Mouse (Mus musculus): Measurements from ENCODE around the gene Exoc3l2. TPM values are rescaled to one million over a fixed set of nuclear protein-coding genes. Genes with fewer than 3 reads are reported as not detected.
A peak's percentile ranks its signal among the peaks of the same experiment; 100 is the strongest.
"Not testable (repeated sequence)": the region's sequence is repeated elsewhere in the genome, so short reads cannot be mapped to it uniquely, and the experiment has no call there.

Exoc3l2 gene
- polyA plus RNA-seq, 1 experiment from 2014 or later, result 0.17 TPM

DNA sequence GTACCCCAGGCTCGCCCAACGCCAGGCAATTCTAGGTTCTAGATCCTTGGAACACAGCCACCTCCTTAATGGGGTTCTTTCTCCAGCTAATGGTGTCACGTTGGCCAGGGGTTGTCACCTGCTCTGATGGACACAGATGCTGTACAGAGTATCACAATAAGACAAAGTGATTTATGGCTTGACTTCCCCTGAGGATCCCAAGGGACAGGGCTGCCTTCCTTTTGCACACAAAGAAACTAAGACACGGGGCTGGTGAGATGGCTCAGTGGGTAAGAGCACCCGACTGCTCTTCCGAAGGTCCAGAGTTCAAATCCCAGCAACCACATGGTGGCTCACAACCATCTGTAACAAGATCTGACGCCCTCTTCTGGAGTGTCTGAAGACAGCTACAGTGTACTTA, 48.8 kb downstream of the Exoc3l2 start:
- H3K27me3 ChIP-seq (replicated peaks); ATAC-seq (replicated peaks); H3K9me3 ChIP-seq; H3K36me3 ChIP-seq (replicated peaks); H3K9ac ChIP-seq; H3K4me3 ChIP-seq; H3K27ac ChIP-seq; H3K4me2 ChIP-seq: not testable (repeated sequence)
- peaks cover 15% of the 10 kb centered on the region for H3K4me1 ChIP-seq
- 78% methylated on average over 7 of the region's 7 CpGs for WGBS

DNA sequence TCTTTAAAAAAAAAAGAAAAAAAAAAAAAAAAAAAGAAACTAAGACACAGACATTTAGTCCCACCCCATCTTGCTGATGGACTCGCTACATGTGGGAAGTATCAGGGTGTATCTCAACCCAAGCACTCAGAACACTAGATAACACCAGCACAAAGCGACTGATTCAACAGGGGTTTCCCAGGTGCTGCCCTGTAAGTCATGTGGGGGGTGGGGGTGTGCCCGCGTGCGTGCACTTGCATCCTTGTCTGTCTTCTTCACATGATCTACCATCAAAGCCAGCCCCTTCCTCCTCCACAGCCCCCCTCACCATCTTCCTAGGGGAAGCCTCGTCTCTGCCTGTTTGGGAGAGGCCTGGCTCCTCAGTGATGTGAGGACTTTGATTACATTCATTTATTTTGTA, 49.2 kb downstream of the Exoc3l2 start:
- no peak overlapping the region for H3K4me2 ChIP-seq
- no peaks in the 10 kb centered on the region for H3K36me3 ChIP-seq (replicated peaks)
- no peaks in the 10 kb centered on the region for H3K9me3 ChIP-seq
- WGBS, result 77% methylated on average over 6 of the region's 6 CpGs
- H3K27ac ChIP-seq, result no peak overlapping the region
- no peak overlapping the region for H3K4me3 ChIP-seq
- 0 out of 2 replicates have a peak, but pooled peaks cover 5% of the 10 kb centered on the region for H3K27me3 ChIP-seq (replicated peaks)
- no peak overlapping the region for H3K9ac ChIP-seq
- H3K4me1 ChIP-seq, result peaks cover 14% of the 10 kb centered on the region
- no peak for ATAC-seq (replicated peaks)

DNA sequence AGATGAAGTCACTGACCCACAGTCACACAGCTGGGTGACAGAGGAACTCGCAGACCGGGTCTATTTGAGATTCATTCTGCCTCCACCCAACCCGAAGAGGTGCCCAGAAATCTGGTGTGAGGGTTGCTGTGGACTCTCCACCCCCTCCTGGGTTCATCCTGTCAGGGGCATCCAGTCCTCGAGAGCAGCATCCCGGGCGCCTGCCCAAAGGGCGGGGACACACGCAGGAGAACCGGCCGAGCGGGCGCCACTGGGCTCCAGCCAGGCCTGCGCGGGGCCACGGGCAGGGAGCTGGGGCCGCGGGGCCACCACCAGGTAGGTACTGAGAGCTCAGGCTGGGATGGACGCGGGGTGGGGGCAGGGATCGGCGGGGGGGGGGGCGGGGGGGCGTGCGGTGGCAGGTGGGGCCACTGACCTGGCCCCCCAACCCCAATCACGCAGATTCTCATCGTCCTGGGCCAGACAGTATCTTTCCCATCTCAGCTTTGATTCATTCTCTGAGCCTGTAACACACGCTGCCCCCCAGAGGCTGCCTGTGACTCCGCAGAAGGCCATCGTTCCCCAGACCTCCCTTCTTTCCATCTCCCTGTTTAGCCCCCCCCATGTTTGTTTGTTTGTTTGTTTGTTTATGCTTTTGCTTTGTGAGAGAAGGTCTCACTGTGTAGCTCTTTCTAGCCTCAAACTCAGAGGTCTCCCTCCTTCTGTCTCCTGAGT, 54.7 kb downstream of the Exoc3l2 start, which contains the start of gene Nkpd1:
Nkpd1 (plus strand) TSS at position 187 of the 714 bp plus-strand sequence.
- Histone ChIP-seq H3K9ac (peak within 1 kb of the TSS; percentile 39), H3K9me3 (no peaks in the 10 kb centered on the region), H3K36me3 (replicated peaks) (no peaks in the 10 kb centered on the region), H3K27ac (no peak within 1 kb of the TSS), H3K4me2 (peak within 1 kb of the TSS; percentile 51), H3K27me3 (replicated peaks) (peaks cover 56% of the 10 kb centered on the region), H3K4me3 (peak within 1 kb of the TSS; percentile 21), H3K4me1 (peaks cover 16% of the 10 kb centered on the region)
- no peak for ATAC-seq (replicated peaks)
- WGBS, result 3% methylated on average over 21 of the region's 29 CpGs

DNA sequence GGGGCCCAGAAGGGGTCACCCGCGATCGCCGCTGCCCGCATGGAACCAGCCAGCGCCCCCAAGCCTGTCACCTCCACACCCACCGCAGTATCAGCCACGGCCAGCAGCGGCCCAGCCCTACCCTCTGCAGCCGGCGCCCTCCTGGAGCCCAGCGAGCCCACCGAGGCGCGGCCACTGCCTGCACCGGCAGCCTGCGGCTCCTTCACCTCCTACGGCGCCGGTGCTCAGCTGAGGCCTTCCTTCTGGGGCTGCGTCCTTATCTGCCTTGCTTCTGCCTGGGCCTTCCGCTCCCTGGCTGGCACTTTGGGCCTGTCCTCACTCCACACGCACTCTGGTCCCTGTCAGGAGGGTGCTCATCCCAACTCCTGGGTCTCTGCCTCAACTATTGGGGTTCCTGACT, 56.9 kb downstream of the Exoc3l2 start:
- WGBS, result 3% methylated on average over 23 of the region's 23 CpGs
- Histone ChIP-seq H3K9me3 (no peaks in the 10 kb centered on the region), H3K4me1 (peaks cover 35% of the 10 kb centered on the region), H3K4me3 (peak overlapping the region; percentile 26), H3K27me3 (replicated peaks) (peaks cover 78% of the 10 kb centered on the region), H3K27ac (no peak overlapping the region), H3K4me2 (peak overlapping the region; percentile 49), H3K36me3 (replicated peaks) (no peaks in the 10 kb centered on the region), H3K9ac (peak overlapping the region; percentile 32; the same call in 1 of the 2 replicates)
- no peak for ATAC-seq (replicated peaks)

DNA sequence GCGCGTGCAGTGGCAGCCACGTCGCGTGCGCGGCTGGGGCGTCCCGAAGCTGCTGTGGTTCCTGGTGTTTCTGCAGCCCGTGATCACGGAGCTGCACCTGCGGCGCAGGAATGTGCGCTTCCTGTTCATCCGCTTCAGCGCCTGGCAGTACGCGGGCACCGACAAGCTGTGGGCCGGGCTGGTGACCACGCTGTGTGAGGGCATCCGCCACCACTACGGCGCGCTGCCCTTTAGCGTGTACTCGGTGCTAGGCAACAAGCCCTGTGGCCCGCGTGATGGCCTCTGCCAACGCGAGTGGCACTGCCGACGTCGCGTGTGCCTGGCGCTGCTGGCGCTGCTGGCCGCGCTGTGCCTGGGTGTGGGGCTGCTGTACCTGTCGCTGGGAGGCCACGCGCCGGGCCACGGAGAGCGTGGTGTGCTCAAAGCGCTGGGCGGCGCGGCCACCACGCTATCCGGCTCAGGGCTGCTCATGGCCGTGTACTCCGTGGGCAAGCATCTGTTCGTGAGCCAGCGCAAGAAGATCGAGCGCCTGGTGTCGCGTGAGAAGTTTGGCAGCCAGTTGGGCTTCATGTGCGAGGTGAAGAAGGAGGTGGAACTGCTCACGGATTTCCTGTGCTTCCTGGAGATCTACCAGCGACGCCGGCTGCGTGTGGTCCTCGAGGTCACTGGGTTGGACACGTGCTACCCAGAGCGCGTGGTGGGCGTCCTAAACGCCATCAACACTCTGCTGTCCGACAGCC, 60.1 kb downstream of the Exoc3l2 start:
- WGBS, result 11% methylated on average over 72 of the region's 72 CpGs
- Histone ChIP-seq H3K27ac (no peak overlapping the region), H3K9me3 (no peaks in the 10 kb centered on the region), H3K4me1 (peaks cover 29% of the 10 kb centered on the region), H3K9ac (peak overlapping the region; percentile 26), H3K36me3 (replicated peaks) (no peaks in the 10 kb centered on the region), H3K4me2 (peak overlapping the region; percentile 87), H3K27me3 (replicated peaks) (peaks cover 72% of the 10 kb centered on the region), H3K4me3 (peak overlapping the region; percentile 41)
- ATAC-seq (replicated peaks), result peak; percentile 30

DNA sequence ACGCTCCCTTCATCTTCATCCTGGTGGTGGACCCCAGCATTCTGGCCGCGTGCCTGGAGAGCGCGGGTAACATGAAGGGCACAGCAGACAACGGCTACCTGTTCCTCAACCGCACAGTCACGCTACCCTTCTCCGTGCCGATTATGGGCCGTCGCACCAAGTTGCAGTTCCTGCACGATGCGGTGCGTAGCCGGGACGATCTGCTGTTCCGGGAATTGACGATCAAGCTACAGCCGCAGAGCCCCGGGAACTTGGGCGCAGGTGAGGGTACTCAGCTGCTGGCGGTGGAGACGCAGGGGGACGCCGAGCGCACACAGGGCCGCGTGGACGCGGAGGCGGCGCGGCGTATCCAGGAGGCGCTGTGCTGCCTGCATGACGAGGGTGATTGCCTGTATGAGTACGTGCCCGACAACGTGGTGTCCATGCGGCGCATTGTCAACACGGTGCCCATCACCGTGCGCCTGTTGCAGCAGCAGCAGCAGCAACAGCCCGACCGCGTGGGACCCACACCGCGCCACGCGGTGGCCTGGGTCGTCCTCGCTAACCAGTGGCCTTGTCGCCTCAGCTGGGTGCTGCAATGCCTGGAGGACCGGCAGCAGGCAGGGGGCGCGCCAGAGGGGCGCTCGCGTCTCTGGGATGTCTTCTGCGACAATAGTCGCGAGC, 60.8 kb downstream of the Exoc3l2 start:
- ATAC-seq (replicated peaks), result peak; percentile 75
- H3K27me3 ChIP-seq (replicated peaks), result peaks cover 65% of the 10 kb centered on the region
- H3K4me3 ChIP-seq, result peak overlapping the region; percentile 41
- peak overlapping the region; percentile 87 for H3K4me2 ChIP-seq
- H3K9me3 ChIP-seq, result no peaks in the 10 kb centered on the region
- peak overlapping the region; percentile 37 for H3K9ac ChIP-seq
- no peak overlapping the region; the same call in 1 of the 2 replicates for H3K27ac ChIP-seq
- H3K4me1 ChIP-seq, result peaks cover 29% of the 10 kb centered on the region
- WGBS, result under 1% methylated on average over 60 of the region's 64 CpGs
- H3K36me3 ChIP-seq (replicated peaks), result no peaks in the 10 kb centered on the region

DNA sequence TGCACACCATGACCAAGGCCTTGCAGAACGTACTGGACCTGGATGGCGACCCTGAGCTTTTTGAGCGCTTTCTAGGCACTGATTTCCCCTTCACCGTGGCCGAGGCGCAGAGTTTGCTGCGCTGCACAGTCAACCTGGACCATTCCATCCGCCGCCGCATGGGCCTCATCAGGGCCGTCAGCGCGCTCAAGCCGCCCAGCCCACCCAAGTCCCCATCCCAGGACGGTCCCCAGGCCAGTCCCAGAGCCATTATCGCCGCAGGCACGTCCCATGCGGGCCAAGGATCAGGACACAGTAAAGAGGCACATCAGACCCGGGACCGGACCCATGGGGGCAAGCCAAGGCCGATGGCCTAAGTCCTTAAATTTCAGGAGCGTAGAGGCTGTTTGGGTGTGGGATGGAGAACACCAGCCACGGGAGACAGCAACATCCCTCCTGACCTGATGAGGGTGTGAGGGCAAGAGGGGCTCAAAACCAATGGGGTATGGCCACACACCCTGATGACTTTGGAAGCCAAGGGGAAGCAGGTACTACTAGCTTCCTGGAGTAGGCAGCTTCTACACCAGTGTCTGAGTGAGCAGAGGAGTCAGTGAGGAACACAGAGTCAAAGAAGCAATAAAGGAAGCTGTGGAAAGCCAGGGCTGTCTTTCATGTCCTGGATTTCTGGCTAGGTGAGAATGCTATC, 61.4 kb downstream of the Exoc3l2 start:
- Histone ChIP-seq H3K9ac (peak overlapping the region; percentile 37), H3K9me3 (no peaks in the 10 kb centered on the region), H3K27ac (no peak overlapping the region; the same call in 1 of the 2 replicates), H3K4me1 (peaks cover 29% of the 10 kb centered on the region), H3K36me3 (replicated peaks) (no peaks in the 10 kb centered on the region), H3K27me3 (replicated peaks) (peaks cover 58% of the 10 kb centered on the region), H3K4me2 (peak overlapping the region; percentile 87), H3K4me3 (peak overlapping the region; percentile 41)
- 13% methylated on average over 24 of the region's 24 CpGs for WGBS
- ATAC-seq (replicated peaks), result peak; percentile 28; the same call in 1 of the 2 replicates

DNA sequence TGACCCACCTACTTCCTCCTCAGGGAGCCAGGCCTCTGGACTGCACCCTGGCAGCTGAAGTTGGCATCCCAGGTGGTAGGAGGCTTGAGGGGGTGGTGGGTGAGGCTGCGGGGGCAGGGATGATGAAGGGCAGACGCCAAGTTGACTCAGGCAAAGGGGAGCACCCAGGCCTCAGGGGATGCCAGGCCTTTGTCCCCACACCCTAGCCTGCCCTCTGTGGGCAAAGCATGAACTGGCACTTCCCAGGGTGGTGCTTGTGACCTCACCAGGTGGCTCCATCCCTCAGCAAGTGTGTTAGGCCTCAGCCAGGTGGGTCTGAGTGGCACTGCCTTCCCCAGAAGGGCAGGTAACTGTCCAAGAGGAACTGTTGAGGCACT, 62.0 kb downstream of the Exoc3l2 start:
- no peak overlapping the region for H3K4me3 ChIP-seq
- no peak overlapping the region for H3K9ac ChIP-seq
- H3K27me3 ChIP-seq (replicated peaks), result peaks cover 53% of the 10 kb centered on the region
- H3K27ac ChIP-seq, result no peak overlapping the region
- no peaks in the 10 kb centered on the region for H3K9me3 ChIP-seq
- ATAC-seq (replicated peaks), result no peak
- no peaks in the 10 kb centered on the region for H3K36me3 ChIP-seq (replicated peaks)
- H3K4me2 ChIP-seq, result no peak overlapping the region
- peaks cover 23% of the 10 kb centered on the region for H3K4me1 ChIP-seq
- 71% methylated on average over 2 of the region's 2 CpGs for WGBS

DNA sequence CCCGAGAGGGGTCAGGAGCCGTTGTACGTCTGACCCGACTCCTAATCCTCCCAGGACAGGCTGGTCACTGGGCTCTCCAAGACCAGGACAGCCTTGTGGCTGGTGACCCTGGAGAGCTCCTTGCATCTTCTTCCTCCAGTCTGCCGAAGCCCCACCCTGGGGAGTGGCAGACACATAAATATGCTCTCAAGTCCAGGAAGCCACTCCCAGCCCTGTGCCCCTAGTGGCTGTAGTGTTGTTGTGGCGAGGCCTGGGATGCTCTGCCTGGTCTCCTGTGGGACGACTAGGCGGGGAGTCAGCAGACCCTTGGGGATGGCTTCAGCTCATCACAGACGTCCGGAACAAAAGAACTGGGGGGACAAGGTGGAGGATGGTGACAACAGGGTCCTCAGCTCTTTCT, 67.9 kb downstream of the Exoc3l2 start:
- Histone ChIP-seq H3K4me3 (no peak overlapping the region), H3K4me2 (no peak overlapping the region), H3K36me3 (replicated peaks) (peaks cover 29% of the 10 kb centered on the region; the same call in 1 of the 2 replicates), H3K4me1 (no peaks in the 10 kb centered on the region), H3K27me3 (replicated peaks) (no peaks in the 10 kb centered on the region), H3K9me3 (no peaks in the 10 kb centered on the region), H3K27ac (no peak overlapping the region), H3K9ac (no peak overlapping the region)
- WGBS, result 76% methylated on average over 10 of the region's 10 CpGs
- ATAC-seq (replicated peaks), result no peak

DNA sequence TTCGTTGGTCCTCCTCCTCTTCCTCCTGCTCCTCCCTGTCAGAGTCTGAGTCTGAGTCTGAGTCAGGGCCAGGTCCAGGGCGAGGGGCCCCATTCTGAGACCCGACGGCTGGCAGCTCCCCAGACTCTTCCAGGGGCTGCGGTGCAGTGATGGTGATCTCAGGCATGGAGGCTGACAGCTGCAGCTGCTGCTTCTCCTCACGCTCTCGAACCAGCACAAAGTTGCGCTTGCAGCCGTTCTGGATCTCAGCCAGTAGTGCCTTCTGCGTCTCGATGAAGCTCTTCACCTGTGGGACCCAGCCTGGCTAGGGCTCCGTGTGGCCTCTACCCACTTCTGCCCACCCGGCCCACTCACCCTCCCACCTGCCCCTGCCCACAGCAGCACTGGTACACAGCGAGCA, 69.1 kb downstream of the Exoc3l2 start:
- ATAC-seq (replicated peaks), result no peak
- Histone ChIP-seq H3K9ac (no peak overlapping the region), H3K9me3 (no peaks in the 10 kb centered on the region), H3K4me2 (no peak overlapping the region), H3K4me3 (no peak overlapping the region), H3K36me3 (replicated peaks) (peaks cover 29% of the 10 kb centered on the region; the same call in 1 of the 2 replicates), H3K27me3 (replicated peaks) (no peaks in the 10 kb centered on the region), H3K4me1 (no peaks in the 10 kb centered on the region), H3K27ac (no peak overlapping the region)
- 88% methylated on average over 14 of the region's 14 CpGs for WGBS

DNA sequence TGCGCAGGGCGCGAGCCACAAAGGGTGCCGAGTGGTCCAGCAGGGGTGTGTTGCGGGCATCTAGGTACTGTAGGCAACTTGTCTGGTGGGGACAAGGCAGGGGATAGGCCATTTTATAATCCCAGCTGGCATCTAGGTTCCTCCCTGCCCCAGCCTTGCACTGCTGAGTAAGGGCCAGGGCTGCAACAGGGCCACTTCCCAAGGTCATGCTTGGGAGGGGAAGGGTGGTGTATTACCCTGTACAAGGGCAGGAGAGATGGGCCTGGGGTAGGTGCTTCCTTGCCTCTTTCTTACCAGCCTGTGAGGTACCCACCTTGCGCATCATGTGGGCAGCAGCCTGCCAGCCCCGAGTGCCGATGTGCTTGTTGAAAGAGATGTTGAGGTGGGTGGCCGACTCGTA, 71.5 kb downstream of the Exoc3l2 start:
- no peak overlapping the region for H3K4me3 ChIP-seq
- H3K9ac ChIP-seq, result no peak overlapping the region
- H3K27ac ChIP-seq, result no peak overlapping the region
- WGBS, result 94% methylated on average over 10 of the region's 10 CpGs
- H3K4me1 ChIP-seq, result peaks cover 3% of the 10 kb centered on the region; the same call in 1 of the 2 replicates
- no peak overlapping the region for H3K4me2 ChIP-seq
- H3K36me3 ChIP-seq (replicated peaks), result peaks cover 29% of the 10 kb centered on the region; the same call in 1 of the 2 replicates
- H3K9me3 ChIP-seq, result no peaks in the 10 kb centered on the region
- no peaks in the 10 kb centered on the region for H3K27me3 ChIP-seq (replicated peaks)
- ATAC-seq (replicated peaks), result no peak

Measured in midbrain, embryonic 15.5 days (tissue).